Mouse (Mus musculus): ENCODE results near the gene Ryr3. TPM values are rescaled to one million over a fixed set of nuclear protein-coding genes. Genes with fewer than 3 reads are reported as not detected.
"Not testable (repeated sequence)": the region's sequence is repeated elsewhere in the genome, so short reads cannot be mapped to it uniquely, and the experiment has no call there.

Gene Ryr3
- polyA plus RNA-seq, 1 experiment from 2014 or later: 0.25 TPM

DNA sequence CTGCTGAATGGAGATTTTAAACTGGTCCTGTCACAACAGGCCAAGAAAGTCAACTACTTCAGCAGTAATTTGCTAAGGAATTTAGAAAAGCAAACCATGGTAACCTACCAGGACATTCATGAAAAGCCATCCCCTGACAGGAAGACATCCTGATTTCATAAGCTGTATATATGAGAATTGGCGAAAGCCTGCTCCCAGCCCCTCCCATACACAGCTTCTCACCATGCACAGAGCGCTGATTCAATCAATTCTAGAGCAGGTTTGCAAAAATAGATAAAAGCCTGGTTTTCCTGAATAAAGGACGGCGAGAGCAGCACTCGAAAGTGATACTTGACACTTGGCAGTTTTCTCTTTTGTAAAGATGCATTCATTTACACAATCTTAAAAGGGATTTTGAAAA lies 40.6 kb downstream of the Ryr3 start:
- 78% methylated on average over 5 of the region's 5 CpGs for WGBS
- no peak overlapping the region for H3K27ac ChIP-seq (replicated peaks)
- H3K9me3 ChIP-seq: no peaks in the 10 kb centered on the region
- no peak for DNase-seq (ENCODE audit: low spot score)
- no peaks in the 10 kb centered on the region for H3K36me3 ChIP-seq (replicated peaks)
- no peak overlapping the region for H3K4me3 ChIP-seq
- no peaks in the 10 kb centered on the region for H3K27me3 ChIP-seq (replicated peaks; ENCODE audit: low read depth, poor library complexity, severe bottlenecking)
- no peaks in the 10 kb centered on the region for H3K4me1 ChIP-seq

- Histone ChIP-seq H3K27me3 (replicated peaks; ENCODE audit: low read depth, poor library complexity, severe bottlenecking) (no peaks in the 10 kb centered on the region), H3K4me1 (no peaks in the 10 kb centered on the region), H3K27ac (replicated peaks) (no peak overlapping the region), H3K36me3 (replicated peaks) (no peaks in the 10 kb centered on the region), H3K4me3 (no peak overlapping the region), H3K9me3 (no peaks in the 10 kb centered on the region)
- DNase-seq (ENCODE audit: low spot score): no peak
- WGBS: 90% methylated on average over 4 of the region's 4 CpGs
Observed at GRCm38 (mm10) chr2:113168096-113168495, 48.8 kb downstream of the Ryr3 start.

DNA sequence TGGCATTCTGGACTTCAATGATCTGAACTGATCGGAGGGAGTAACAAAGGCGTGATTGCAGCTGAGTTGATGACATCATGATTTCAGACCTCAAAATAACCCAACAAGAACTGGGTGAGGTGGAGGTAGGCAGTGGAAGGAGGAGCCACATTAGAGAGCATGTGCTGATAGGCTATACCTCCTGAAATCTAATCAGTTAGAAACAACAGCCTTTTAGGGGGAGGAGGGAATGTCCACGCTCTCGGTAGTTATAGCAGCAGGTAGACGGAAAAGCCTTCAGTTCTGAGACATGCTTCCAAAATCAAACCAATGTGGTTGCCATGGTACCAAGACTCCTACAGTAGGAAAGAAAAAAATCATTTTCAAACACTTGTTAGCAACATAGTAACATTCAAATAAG lies 55.4 kb downstream of the Ryr3 start:
- H3K27me3 ChIP-seq (replicated peaks; ENCODE audit: low read depth, poor library complexity, severe bottlenecking): no peaks in the 10 kb centered on the region
- no peaks in the 10 kb centered on the region for H3K4me1 ChIP-seq
- DNase-seq (ENCODE audit: low spot score): no peak
- H3K27ac ChIP-seq (replicated peaks): no peak overlapping the region
- H3K4me3 ChIP-seq: no peak overlapping the region
- 84% methylated on average over 5 of the region's 5 CpGs for WGBS
- no peaks in the 10 kb centered on the region for H3K9me3 ChIP-seq
- H3K36me3 ChIP-seq (replicated peaks): no peaks in the 10 kb centered on the region

DNA sequence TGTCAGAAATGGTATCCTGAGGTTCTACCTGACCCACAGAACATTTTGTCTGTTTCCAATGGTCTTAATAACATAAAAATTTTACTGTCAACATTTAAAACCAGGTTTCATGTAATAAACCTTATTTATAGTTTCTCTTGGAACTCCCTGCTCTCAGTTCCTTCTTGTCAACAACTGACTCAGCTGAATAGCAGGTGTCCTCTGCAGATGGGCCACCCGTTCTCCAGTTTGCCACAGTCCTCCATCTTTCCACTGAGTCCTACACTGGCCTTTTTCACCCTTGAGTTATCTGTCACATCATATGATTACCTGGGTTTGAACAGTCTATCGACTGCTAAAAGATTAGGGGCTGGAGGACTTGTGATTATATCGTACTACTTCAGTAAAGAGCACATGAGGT lies 79.1 kb downstream of the Ryr3 start:
- 86% methylated on average over 3 of the region's 3 CpGs for WGBS

GRCm38 (mm10) chr2:113123476-113123875 lies 93.4 kb downstream of the Ryr3 start:
- no peak for DNase-seq (ENCODE audit: low spot score)
- no peaks in the 10 kb centered on the region for H3K4me1 ChIP-seq
- WGBS: 70% methylated on average over 1 of the region's 1 CpGs
- no peaks in the 10 kb centered on the region for H3K27me3 ChIP-seq (replicated peaks; ENCODE audit: low read depth, poor library complexity, severe bottlenecking)
- no peak overlapping the region for H3K27ac ChIP-seq (replicated peaks)
- H3K36me3 ChIP-seq (replicated peaks): no peaks in the 10 kb centered on the region
- H3K4me3 ChIP-seq: no peak overlapping the region
- no peaks in the 10 kb centered on the region for H3K9me3 ChIP-seq

More for the DNA sequence above, 79.1 kb downstream of the Ryr3 start:
- Histone ChIP-seq H3K36me3 (replicated peaks) (no peaks in the 10 kb centered on the region), H3K27ac (replicated peaks) (no peak overlapping the region), H3K4me1 (no peaks in the 10 kb centered on the region), H3K4me3 (no peak overlapping the region), H3K27me3 (replicated peaks; ENCODE audit: low read depth, poor library complexity, severe bottlenecking) (no peaks in the 10 kb centered on the region), H3K9me3 (no peaks in the 10 kb centered on the region)
- DNase-seq (ENCODE audit: low spot score): no peak

- H3K4me1 ChIP-seq: no peaks in the 10 kb centered on the region
- H3K36me3 ChIP-seq (replicated peaks): no peaks in the 10 kb centered on the region
- H3K9me3 ChIP-seq: no peaks in the 10 kb centered on the region
- no peaks in the 10 kb centered on the region for H3K27me3 ChIP-seq (replicated peaks; ENCODE audit: low read depth, poor library complexity, severe bottlenecking)
- no peak overlapping the region for H3K27ac ChIP-seq (replicated peaks)
- no peak for DNase-seq (ENCODE audit: low spot score)
- no peak overlapping the region for H3K4me3 ChIP-seq
- WGBS: 88% methylated on average over 1 of the region's 1 CpGs
Observed at GRCm38 (mm10) chr2:113119080-113119479, 97.8 kb downstream of the Ryr3 start.

DNA sequence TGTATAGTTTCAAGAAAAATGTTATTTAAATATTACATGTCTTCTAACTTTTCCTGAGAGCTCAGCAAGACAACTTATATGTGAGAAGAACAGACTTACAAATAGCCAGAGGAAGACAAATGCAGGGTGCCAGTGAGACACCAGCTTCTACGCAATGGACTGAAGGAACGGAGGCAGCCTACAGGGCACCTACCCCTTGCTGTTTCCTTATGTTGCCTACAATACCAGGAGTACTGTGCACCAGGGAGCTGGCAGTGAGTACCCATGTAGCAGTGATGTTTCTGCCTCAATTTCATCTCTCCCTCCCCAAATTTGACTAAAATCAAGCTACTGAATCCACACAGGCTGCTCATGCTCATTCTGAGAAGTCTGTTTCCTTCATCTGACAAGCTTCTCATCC lies 100.1 kb downstream of the Ryr3 start:
- DNase-seq (ENCODE audit: low spot score): no peak
- Histone ChIP-seq H3K4me1 (no peaks in the 10 kb centered on the region), H3K27me3 (replicated peaks; ENCODE audit: low read depth, poor library complexity, severe bottlenecking) (no peaks in the 10 kb centered on the region), H3K36me3 (replicated peaks) (no peaks in the 10 kb centered on the region), H3K4me3 (no peak overlapping the region), H3K9me3 (no peaks in the 10 kb centered on the region), H3K27ac (replicated peaks) (no peak overlapping the region)
- 98% methylated on average over 2 of the region's 2 CpGs for WGBS

DNA sequence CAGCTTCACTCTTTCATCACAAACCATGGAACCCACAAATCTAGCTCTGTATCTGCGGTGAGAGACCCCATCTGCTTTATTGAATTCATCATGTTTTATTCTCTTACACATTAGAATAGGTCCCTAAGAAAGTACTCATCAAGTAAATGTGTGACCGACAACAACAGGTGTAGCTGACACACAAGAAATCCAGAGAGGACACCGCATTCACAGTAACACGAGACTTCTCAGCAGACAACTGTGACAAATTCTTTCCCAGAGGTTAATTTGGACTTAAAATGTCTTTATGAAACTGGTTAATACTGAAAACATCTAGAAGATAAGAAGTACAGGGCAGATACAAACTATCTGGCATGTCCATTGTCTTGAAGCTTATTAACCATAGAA lies 101.0 kb downstream of the Ryr3 start:
- Histone ChIP-seq H3K27ac (replicated peaks) (no peak overlapping the region), H3K36me3 (replicated peaks) (no peaks in the 10 kb centered on the region), H3K9me3 (no peaks in the 10 kb centered on the region), H3K27me3 (replicated peaks; ENCODE audit: low read depth, poor library complexity, severe bottlenecking) (no peaks in the 10 kb centered on the region), H3K4me1 (no peaks in the 10 kb centered on the region), H3K4me3 (no peak overlapping the region)
- WGBS: 88% methylated on average over 4 of the region's 4 CpGs
- no peak for DNase-seq (ENCODE audit: low spot score)

- WGBS: 85% methylated on average over 4 of the region's 4 CpGs
- no peaks in the 10 kb centered on the region for H3K27me3 ChIP-seq (replicated peaks; ENCODE audit: low read depth, poor library complexity, severe bottlenecking)
- no peak for DNase-seq (ENCODE audit: low spot score)
- no peaks in the 10 kb centered on the region for H3K36me3 ChIP-seq (replicated peaks)
- no peaks in the 10 kb centered on the region for H3K9me3 ChIP-seq
- no peaks in the 10 kb centered on the region for H3K4me1 ChIP-seq
- no peak overlapping the region for H3K27ac ChIP-seq (replicated peaks)
- no peak overlapping the region for H3K4me3 ChIP-seq
Observed at GRCm38 (mm10) chr2:113115248-113115896, 101.5 kb downstream of the Ryr3 start.

DNA sequence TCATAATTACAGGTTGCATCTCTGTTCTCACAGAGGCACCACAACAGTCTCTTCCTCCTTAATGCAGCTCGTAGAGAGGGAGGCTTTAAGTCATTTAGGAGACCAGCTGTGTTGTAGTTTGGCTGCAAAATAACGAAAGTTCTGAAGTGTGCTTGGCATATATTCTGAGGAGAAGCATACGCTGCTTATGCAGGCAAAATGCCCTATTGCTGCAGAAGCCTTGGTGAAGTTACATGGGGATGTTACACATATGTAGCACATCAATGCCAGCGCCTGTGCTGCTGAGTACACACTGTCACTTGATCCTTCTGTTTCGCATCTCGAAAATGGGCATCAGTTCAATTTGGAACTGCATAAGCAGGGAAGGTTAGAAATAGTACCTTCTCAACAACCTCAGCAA lies 112.3 kb downstream of the Ryr3 start:
- no peaks in the 10 kb centered on the region for H3K27me3 ChIP-seq (replicated peaks; ENCODE audit: low read depth, poor library complexity, severe bottlenecking)
- no peaks in the 10 kb centered on the region for H3K9me3 ChIP-seq
- H3K4me3 ChIP-seq: no peak overlapping the region
- H3K36me3 ChIP-seq (replicated peaks): no peaks in the 10 kb centered on the region
- H3K4me1 ChIP-seq: no peaks in the 10 kb centered on the region
- 85% methylated on average over 6 of the region's 6 CpGs for WGBS
- DNase-seq (ENCODE audit: low spot score): no peak
- no peak overlapping the region for H3K27ac ChIP-seq (replicated peaks)

DNA sequence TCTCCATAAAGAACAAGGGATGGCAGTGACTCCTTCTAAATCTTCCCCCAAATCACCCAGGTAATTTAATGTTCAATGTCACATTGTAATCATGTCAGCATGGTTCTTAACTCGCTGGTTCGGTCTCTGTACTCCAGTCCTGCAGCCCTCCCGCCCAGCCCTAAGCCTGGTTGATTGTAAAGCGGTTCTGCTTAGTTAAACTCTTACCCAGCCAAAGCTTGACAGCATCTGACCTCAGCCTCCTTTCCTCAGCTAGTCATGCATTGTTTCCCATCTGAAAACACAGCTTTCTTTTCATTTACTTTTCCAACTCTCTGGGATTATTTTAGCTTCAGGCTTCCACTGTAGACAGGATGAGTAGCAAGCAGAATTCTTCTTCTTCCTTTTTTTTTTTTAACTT lies 121.7 kb downstream of the Ryr3 start:
- WGBS: 80% methylated on average over 4 of the region's 4 CpGs
- Histone ChIP-seq H3K36me3 (replicated peaks) (no peaks in the 10 kb centered on the region), H3K27me3 (replicated peaks; ENCODE audit: low read depth, poor library complexity, severe bottlenecking) (no peaks in the 10 kb centered on the region), H3K4me3 (no peak overlapping the region), H3K4me1 (no peaks in the 10 kb centered on the region), H3K27ac (replicated peaks) (no peak overlapping the region), H3K9me3 (no peaks in the 10 kb centered on the region)
- no peak for DNase-seq (ENCODE audit: low spot score)

GRCm38 (mm10) chr2:113094088-113094487 lies 122.8 kb downstream of the Ryr3 start:
- no peaks in the 10 kb centered on the region for H3K27me3 ChIP-seq (replicated peaks; ENCODE audit: low read depth, poor library complexity, severe bottlenecking)
- 87% methylated on average over 6 of the region's 6 CpGs for WGBS
- no peaks in the 10 kb centered on the region for H3K9me3 ChIP-seq
- H3K4me1 ChIP-seq: no peaks in the 10 kb centered on the region
- no peak for DNase-seq (ENCODE audit: low spot score)
- H3K27ac ChIP-seq (replicated peaks): no peak overlapping the region
- H3K36me3 ChIP-seq (replicated peaks): no peaks in the 10 kb centered on the region
- H3K4me3 ChIP-seq: no peak overlapping the region

DNA sequence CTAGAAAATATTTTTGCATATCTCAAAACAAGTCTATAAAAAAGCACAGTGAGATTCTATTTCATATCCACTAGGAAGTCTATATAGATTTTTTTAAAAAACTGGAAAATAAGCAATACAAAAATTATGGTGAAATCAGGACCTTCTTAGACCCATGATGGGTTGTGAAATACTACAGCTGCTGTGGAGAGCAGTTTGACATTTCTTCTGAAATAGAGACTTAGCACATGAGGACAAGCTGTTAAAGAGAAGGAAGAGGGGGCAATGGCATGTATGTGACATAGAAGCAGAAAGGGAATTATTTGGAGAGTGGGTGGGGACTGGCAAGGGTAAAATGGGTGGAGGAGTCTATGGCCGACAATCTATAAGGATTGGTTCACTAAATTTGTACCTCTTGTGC lies 124.1 kb downstream of the Ryr3 start:
- no peaks in the 10 kb centered on the region for H3K4me1 ChIP-seq
- H3K9me3 ChIP-seq: no peaks in the 10 kb centered on the region
- no peak overlapping the region for H3K4me3 ChIP-seq
- H3K27ac ChIP-seq (replicated peaks): no peak overlapping the region
- DNase-seq (ENCODE audit: low spot score): no peak
- WGBS: 95% methylated on average over 1 of the region's 1 CpGs
- no peaks in the 10 kb centered on the region for H3K27me3 ChIP-seq (replicated peaks; ENCODE audit: low read depth, poor library complexity, severe bottlenecking)
- H3K36me3 ChIP-seq (replicated peaks): no peaks in the 10 kb centered on the region

DNA sequence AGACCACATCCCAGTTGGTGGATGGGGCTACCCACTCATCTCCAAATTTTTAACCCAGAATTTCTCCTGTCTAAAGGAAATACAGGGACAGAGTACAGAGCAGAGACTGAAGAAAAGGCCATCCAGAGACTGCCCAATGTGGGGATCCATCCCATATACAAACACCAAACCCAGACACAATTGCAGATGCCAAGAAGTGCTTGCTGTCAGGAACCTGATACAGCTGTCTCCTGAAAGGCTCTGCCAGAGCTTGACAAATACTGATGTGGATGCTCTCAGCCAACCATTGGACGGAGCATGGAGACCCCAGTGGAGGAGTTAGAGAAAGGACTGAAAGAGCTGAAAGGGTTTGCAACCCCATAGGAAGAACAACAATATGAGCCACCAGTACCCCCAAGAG lies 125.6 kb downstream of the Ryr3 start:
- H3K4me1 ChIP-seq; H3K36me3 ChIP-seq (replicated peaks); H3K4me3 ChIP-seq; H3K27ac ChIP-seq (replicated peaks); H3K9me3 ChIP-seq; H3K27me3 ChIP-seq (replicated peaks; ENCODE audit: low read depth, poor library complexity, severe bottlenecking); DNase-seq (ENCODE audit: low spot score): not testable (repeated sequence)
- WGBS: 86% methylated on average over 1 of the region's 1 CpGs
